Mouse (Mus musculus): ENCODE data around the gene H2-T24.
"Not testable (repeated sequence)": the region's sequence is repeated elsewhere in the genome, so short reads cannot be mapped to it uniquely, and the experiment has no call there.

The H2-T24 gene

DNA sequence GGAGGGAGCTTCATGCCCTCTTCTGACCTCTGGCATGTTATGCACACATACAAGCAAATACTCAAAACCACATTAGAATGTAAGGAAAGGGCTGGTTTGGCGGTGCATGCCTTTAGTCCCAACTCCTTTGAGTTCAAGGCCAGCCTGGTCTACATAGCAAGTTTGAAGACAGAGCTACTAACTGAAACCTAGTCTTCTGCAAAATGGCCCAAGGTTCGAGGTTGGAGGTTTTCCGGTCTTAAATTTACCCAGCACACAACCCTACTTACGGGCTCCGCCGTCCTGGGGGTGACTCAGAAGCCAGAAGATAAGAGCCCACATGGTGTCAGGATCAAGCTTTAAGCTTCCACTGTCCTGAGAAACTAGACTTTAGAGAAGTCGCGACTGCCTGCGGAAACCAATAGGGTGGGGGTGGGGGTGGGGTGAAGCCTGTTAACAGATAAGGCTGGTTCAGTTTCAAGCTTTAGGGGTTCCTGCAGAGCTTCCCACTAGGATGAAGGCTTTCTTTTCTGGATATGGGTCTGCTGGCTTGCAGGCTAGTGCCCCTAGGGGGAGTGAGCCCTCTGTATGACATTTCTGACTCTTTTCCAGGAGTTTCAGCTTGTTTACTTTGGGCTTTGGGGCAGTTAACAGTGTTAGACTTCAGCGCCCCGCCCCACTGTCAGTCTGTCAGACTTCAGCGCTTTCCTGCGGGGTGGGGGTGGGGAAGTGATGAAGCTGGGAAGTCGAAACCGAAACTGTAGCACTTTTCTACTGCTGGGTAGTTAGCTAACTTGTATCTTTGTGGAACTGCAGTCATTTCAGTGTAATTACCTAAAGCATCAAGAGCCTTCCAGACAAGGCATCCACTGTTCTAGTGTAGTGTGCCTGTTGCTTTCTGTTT is at the start of gene H2-T24:
Gene H2-T24, minus strand, starts transcription at position 370 of the 883 bp plus-strand sequence.
- peak; percentile 61 for DNase-seq (ENCODE audit: low spot score)

DNA sequence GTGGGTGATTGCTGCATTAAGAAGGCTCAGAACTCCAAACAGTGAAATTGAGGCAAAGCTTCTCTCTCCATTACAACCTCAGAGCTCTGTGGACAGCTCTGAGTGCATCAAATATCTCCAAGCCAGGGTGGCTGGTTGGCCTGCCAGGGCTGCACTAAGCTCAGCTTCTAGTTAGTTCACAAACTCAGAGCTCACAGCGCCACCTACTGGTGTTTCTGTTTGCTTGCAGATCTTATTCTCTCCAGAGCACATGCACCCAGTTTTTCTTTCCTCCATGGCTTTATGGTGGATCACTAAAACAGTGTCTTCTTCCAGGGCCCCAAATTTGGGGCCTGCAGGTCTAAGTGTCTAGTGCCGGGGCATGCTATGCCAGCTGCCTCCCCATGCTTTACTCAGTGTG is 40.5 kb upstream of the H2-T24 start:
- peak; percentile 91 for DNase-seq (ENCODE audit: low spot score)

DNA sequence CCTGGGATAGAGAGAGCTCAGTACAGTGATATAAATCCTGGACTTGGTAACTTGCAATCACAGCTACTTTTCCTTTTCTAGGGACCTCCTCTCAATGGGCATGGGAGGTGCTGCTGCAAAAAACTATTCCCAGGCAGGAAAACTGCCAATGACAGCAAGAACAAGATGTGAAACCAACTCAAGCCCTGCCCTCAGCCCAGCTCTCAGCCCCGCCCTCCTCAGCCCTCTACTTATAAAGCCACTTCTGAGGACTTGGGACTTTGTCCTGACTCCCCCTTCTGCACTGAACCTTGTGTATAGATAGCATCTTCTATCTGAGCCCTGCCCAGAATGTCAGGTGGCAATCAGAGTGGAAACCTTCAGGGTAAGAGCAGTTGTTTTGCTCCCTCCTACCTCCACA is 38.0 kb upstream of the H2-T24 start, which contains the start of gene Gm11127:
Gene Gm11127, minus strand, starts transcription at position 10 of the 400 bp plus-strand sequence.
- not testable (repeated sequence) for DNase-seq (ENCODE audit: low spot score)

DNA sequence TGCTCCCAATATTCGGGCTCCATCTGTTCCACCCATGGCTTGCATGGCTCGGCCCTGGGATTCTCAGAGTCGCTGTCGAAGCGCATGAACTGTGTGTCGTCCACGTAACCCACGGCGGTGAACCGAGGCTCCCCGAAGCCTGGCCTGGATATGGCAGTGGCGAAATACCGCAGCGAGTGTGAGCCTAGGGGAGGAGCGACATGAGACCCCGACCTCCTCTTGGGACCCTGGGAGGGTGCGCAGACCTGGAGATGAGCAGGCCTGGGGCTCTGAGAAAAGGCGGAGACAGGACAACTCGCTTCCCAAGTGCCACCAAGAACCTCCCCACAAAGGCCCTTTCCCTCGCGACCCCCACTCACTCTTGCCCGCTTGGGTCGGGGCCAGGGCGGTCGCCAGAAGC is 37.6 kb upstream of the H2-T24 start:
- DNase-seq (ENCODE audit: low spot score): not testable (repeated sequence)

DNA sequence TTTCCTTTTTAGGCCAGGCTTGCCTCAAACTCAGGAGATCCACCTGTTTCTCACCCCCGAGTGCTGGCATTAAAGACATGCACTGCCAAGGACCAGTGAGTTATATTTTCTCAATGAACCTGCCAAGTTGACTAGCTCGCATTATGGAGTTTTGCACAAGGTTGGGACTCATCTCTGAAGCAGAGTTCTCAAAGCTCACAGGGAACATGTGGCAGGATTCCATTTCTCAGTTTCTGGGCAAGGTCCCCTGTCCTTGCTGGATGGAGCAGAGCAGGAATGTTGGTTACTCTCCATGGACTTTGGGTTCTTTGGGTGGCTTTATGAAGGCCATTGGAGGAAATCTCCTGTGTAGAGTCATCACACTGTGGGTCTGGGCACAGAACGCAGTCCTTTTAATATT is 22.9 kb upstream of the H2-T24 start:
- DNase-seq (ENCODE audit: low spot score): no peak

DNA sequence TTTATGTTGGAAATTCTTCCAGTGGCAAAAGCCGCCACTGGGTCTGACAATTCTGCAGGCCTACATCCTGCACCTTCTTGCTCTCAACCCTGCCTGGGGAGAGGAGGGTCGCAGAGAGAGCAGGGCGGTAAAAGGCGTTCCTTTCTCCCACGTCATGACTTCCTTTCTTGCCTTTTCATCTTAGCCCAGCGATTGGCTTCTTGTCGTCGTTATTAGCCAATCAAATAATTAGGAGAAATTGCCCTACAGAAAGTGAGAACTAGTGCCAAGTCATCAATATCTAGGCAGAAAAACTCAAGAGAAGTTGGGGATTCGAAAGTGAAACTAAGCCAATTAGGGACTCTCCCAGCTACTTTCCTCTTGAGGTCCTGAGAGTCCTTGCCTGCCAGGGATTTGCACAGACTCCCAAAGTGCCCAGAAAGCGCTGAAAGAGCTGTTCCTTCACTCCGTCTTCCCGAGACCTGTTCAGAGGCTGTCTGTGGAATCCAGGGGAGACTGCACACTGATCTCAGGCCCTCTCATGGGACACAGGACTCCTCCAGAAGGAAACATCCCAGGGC is 22.3 kb upstream of the H2-T24 start, which contains the start of the genes H2-T22 and Gm6034:
Gene H2-T22, minus strand, starts transcription at position 138 of the 560 bp plus-strand sequence.
Gene Gm6034, plus strand, starts transcription at position 352 of the 560 bp plus-strand sequence.
- DNase-seq (ENCODE audit: low spot score): peak; percentile 80

DNA sequence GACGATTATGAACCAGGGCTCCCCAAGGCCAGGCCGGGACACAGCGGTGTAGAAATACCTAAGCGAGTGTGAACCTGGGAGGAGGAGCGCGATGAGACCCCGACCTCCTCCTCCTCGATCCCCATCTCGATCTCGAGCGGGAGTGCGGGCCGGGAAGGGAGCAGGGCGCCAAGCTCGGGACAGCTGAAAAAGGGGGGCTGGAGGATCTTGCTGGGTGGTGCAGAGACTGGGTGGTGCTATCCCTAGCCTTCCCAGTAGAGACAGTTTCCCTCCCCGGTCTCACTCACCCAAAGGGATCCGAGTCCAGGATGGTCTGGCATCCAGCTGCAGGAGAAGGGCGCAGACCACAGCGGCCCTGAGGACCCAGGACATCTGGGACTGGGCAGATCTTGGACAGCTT is 21.7 kb upstream of the H2-T24 start:
- not testable (repeated sequence) for DNase-seq (ENCODE audit: low spot score)

DNA sequence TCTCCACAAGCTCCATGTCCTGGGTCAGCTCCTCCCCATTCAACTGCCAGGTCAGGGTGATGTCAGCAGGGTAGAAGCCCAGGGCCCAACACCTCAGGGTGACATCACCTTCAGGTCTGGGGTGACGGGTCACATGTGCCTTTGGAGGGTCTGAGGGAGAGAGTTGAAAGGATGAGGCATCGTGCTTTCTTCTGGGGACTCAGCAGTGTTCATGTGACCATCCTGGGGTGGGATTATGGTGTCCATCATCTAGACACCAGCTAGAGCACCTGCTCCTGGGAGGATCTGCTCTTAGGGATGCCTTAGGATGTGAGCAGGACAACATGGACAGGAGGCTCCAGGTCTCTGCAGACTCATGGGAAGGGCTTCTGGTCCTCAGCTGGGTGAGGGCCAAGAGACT is 20.2 kb upstream of the H2-T24 start:
- DNase-seq (ENCODE audit: low spot score): not testable (repeated sequence)

DNA sequence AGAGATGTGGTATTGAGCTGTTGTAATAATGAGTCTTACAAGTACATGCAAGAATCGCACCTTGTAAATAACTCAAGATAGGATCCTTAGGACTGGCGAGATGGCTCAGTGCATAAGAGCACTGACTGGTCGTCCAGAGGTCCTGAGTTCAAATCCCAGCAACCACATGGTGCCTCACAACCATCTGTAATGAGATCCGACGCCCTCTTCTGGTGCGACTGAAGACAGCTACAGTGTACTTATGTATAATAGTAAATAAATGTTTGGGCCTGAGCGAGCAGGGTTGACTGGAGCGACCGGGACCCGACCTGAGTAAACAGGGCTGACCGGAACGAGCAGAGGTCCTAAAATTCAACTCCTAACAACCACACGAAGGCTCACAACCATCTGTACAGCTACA is 15.8 kb upstream of the H2-T24 start:
- peak; percentile 9 for DNase-seq (ENCODE audit: low spot score)

DNA sequence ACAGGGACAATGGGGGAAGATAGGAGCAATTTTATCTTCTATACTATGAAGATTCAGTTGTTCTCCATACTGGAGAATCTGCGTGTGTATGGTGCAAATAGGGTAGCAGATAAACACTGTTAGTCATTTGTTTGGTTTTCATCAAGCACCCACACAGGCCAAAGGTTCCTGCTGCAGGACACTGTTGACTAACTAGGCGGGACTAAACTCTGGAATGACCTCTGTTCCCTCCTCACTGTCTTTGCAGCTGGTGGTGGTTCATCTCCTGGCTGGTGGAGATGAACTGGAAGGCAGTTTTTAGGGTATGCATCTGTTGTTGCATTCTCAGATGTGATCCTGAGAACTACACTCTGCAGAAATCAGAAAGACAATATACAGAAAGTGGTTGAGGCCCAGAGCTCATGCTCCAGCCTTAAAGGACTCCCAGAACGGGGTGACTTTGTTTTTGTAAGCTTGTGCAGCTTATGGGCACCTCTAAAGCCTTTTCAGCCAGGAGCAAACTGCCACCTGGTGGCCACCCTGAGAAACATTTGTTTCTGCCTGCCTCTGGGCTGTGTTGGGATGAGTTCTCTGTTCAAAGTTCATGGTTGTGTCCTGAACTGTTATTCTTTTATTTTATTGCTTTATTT is 14.8 kb upstream of the H2-T24 start:
- DNase-seq (ENCODE audit: low spot score): peak; percentile 58

DNA sequence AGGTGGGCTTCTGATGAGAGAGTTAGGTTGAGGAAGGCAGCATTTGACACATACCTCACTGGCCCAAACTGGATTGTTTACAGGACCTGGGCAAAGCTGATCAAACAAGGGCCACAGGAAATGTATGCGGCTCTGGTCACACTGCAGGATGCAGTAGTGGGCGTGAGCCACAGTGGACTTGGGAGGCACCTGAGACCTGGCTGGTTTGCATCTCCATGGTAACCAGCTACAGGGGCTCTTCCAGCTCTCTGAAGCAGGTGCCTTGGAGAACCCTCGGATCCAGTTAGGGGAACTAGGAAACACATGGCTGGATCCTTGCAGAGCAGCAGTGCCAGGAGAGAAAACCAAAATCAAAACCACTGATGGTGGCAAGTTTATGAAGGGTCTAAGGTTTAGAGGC is 14.2 kb upstream of the H2-T24 start:
- DNase-seq (ENCODE audit: low spot score): peak; percentile 2

DNA sequence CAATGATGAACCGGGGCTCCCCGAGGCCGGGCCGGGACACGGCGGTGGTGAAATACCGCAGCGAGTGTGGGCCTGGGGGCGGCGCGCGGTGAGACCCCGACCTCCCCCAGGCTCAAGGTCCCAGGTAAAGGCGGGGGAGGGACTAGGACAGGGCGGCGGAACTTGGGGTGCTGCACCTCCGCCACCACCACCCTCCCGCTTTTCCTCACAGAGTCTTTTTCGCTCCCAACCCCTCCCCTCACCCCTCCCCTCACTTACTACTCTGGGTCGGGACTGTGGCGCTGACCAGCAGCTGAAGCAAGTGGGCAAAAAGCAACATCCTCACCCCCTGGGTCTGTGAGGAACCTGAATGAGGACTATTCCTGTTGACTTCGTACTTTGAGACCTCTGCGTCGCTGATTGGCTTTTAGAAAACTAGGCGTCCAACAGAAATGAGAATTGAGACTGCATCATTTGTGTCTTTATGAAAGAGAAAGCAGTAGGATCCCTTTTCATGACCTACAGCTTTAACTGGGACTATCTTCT is 12.1 kb upstream of the H2-T24 start, which contains the start of gene H2-T23:
Gene H2-T23, minus strand, starts transcription at position 505 of the 525 bp plus-strand sequence.
- DNase-seq (ENCODE audit: low spot score): peak; percentile 51

DNA sequence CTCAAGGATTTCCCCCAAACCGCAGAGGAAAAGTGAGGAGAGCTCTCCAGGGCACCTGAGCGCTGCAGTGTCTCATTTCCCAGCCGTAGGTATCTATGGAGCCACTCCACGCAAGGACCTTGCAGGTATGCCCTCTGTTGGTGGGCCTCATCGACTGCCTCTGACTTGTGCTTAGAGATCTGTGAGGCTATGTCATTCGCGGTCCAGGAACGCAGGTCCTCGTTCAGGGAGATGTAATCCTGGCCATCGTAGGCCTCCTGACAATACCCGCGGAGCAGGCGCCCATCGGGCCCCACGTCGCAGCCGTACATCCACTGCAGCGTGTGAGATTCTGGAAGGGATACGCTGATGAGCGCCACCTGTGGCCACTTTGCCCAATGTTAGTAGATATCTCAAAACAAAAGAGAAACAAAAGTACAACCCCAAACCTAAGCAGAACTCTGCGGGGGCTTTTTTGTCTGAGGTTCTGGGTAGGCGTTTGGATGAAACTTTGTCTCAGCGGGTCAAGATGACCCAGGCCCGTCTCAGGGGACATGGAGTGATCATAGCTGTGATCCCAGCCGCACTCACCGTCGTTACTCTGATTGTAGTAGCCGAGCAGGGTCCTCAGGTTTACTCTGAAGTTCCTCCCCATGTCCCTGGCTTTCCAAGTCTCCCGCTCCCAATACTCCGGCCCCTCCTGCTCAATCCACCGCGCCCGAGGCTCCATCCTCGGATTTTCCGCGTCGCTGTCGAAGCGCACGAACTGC is 11.4 kb upstream of the H2-T24 start:
- peak; percentile 63 for DNase-seq (ENCODE audit: low spot score)

DNA sequence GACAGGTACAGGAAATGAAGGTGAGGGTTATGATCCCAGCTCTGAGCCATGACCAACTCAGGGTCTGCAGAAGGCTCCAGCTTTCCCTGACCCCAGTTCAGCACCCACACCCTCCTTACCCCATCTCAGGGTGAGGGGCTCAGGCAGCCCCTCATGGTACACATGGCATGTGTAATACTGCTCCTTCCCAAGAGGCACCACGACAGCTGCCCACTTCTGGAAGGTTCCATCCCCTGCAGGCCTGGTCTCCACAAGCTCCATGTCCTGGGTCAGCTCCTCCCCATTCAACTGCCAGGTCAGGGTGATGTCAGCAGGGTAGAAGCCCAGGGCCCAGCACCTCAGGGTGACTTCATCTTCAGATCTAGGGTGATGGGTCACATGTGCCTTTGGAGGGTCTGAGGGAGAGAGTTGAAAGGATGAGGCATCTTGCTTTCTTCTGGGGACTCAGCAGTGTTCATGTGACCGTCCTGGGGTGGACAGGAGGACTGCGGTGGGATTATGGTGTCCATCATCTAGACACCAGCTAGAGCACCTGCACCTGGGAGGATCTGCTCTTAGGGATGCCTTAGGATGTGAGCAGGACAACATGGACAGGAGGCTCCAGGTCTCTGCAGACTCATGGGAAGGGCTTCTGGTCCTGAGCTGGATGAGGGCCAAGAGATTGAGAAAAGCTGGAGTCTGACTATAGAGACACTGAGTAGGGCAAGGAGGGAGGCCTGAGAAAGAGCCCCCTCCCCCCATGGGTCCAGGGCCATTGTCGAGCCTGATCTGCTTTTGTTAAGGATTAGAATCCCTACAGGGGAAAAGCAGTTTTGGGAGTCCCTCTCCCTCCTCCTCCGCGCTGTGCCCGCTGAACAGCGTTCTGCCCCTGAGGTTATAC is 10.6 kb upstream of the H2-T24 start:
- DNase-seq (ENCODE audit: low spot score): not testable (repeated sequence)

DNA sequence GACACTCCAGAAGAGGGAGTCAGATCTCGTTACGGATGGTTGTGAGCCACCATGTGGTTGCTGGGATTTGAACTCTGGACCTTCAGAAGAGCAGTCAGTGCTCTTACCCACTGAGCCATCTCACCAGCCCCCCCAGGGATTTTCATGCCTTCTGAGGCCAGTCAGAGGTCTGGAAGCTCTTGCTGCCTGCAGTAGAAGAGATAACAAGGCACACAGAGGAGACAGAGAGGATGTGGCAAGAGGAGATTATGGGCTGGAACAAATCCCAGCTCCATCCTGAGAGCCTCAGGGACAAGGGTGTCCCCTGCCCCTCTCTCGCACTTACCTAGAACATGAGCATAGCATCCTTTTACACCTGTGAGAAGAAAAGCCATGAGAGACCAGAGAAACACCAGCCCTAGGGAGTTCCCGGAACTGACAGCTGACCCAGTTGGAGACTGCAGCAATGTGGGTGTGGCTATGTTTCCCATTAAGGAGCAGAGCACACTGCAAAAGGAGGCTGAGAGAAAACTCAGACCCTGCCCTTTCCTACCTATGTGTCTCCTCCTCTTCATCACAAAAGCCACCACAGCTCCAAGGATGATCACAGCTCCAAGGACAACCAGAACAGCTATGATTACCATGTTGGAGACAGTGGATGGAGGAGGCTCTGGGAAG is 9.8 kb upstream of the H2-T24 start:
- DNase-seq (ENCODE audit: low spot score): not testable (repeated sequence)

DNA sequence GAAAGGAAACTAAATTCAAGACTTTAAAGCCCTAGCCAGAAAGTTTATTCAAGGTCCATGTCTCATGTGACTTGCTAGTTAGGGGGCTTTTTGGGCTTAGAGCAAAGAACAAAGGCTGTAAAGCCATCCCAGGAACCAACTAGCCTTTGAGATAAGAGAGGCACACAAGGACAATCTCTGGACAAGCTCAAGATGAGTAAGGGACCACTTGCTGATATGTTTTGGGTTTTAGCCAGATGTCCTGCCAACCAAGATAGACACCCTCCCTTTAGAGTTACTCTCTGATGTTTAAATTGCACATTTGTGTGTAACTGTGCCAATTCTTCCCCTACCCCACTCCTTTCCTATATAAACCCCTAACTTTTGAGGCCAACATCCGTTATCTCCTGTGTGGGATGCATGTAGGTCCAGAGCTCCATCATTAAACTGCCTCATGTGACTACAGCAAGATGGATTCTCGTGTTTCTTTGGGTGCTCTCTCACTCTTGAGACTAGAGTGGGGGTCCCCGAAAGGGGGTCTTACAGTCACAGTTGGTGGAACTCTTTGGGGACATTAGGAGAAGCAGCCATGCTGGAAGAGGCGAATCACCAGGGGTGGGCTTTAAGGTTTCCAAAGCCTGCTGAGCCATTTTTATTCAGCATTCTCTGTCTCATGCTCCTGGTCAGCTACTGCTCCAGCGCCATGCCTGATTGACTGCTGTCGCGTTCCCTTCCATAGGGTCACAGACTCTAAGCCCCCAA is 8.7 kb upstream of the H2-T24 start:
- DNase-seq (ENCODE audit: low spot score): no peak

DNA sequence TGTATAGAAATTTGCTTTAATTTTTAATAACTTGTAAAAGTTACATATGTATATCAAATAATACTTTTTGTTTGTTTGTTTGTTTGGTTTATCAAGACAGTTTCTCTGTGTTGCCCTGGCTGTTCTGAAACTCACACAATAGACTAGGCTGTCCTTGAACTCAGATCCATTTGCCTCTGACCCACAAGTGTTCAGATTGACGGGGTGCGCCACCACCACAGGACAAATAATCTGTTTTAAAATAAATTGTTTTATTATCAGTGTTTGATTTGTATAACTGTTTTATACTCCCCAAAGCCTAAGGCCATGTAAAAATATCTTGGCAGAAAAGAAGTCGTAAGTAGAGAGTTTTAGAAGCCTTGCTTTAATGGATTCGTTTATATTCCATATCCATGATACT is 7.3 kb upstream of the H2-T24 start:
- no peak for DNase-seq (ENCODE audit: low spot score)

DNA sequence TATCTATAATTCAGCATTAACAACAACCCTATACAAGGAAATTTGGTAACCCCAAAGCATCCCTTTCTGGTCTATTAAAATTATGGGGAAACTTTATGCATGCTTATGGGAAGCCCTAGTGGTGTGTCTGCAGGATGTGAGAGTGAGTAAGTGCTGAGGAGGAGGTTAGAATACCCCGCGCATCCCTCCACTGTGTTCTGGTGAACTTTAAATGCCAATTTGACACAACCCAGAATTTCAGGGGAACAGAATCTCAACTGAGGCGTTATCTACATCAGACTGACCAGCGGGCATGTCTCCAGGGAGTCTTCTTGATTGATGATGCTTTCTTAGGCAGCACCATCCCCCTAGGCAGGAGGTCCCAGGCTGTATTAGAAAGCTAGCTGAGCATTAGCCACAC is 5.5 kb upstream of the H2-T24 start:
- DNase-seq (ENCODE audit: low spot score): no peak

DNA sequence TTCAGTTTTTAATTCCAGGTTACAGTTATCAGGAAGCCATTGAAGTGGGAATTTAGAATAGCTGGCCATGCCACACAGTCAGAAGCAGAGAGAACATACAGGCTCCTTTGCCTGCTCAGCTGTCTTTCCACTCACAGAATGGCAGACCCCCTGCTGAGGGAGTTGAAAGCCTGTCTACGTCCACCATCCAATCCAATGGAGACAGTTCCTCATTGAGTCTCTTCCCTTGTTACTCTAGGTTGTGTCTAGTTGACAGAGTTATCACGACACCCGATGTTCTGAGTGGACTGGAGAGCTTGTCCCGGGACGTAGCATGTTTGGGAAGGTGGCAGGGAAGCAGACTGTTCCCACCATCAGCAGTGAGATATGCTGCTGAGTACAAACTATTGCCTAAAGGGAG is 4.8 kb upstream of the H2-T24 start:
- DNase-seq (ENCODE audit: low spot score): no peak
